Comparison of ENCODE assay signal across 8 mouse cellular contexts in the genomic region with DNA sequence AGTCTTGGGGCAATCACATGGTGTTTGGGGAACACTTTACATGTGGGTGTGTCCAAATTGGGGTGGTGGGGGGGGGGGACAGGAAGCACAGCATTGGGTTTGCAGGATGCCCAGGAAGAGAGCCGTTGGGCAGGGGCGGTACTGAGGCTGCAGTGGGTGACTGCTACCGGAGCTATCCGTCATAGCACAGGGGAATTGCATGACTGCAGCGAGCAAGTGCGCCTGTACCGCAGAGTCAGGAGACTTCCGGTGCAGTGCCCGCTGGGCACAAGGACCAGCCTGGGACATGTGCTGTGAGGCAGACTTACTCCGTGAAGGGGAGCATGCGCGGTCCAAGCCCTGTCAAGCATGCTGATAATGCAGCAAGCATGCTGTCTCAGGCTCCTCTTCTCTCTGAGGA. TPM values are rescaled to one million over a fixed set of nuclear protein-coding genes. Genes with fewer than 3 reads are reported as not detected.
DNase-seq lines count a peak whose midpoint lies in the region; ATAC-seq and TF ChIP-seq lines count a peak whose summit lies in the region.

No protein-coding gene starts in this region.

- peaks cover 87% of the 10 kb centered on the region for H3K36me3 ChIP-seq in heart, embryonic 12.5 days
- peaks cover 8% of the 10 kb centered on the region; the same call in 1 of the 2 replicates for H3K36me3 ChIP-seq in lung, postnatal 0 days (ENCODE audit: insufficient read depth, low read length)
- H3K36me3 ChIP-seq in stomach, postnatal 0 days (ENCODE audit: control insufficient read depth, insufficient read depth, low read length), result 0 out of 2 replicates have a peak, but pooled peaks cover 3% of the 10 kb centered on the region
- H3K36me3 ChIP-seq in midbrain, embryonic 16.5 days (ENCODE audit: control insufficient read depth, insufficient read depth, low read length), result no peaks in the 10 kb centered on the region

- WGBS in heart, embryonic 12.5 days, result 48% methylated on average over 12 of the region's 12 CpGs
- WGBS in lung, postnatal 0 days, result 43% methylated on average over 12 of the region's 12 CpGs
- WGBS in stomach, postnatal 0 days, result 56% methylated on average over 12 of the region's 12 CpGs
- 73% methylated on average over 12 of the region's 12 CpGs for WGBS in midbrain, embryonic 16.5 days

- H3K4me1 ChIP-seq in heart, embryonic 12.5 days (replicated peaks), result peaks cover 4% of the 10 kb centered on the region; the same call in 1 of the 2 replicates
- H3K4me1 ChIP-seq in lung, postnatal 0 days (ENCODE audit: insufficient read depth, low read depth, low read length), result no peaks in the 10 kb centered on the region
- no peaks in the 10 kb centered on the region for H3K4me1 ChIP-seq in stomach, postnatal 0 days (replicated peaks; ENCODE audit: control insufficient read depth, insufficient read depth)
- no peaks in the 10 kb centered on the region for H3K4me1 ChIP-seq in midbrain, embryonic 16.5 days (ENCODE audit: control insufficient read depth, insufficient read depth, low read length)

- intact Hi-C loops in heart, postnatal 25 days (cut with DNase I), result no loop called here

- peak overlapping the region; percentile 36; the same call in 1 of the 2 replicates for H3K4me2 ChIP-seq in heart, embryonic 12.5 days
- H3K4me2 ChIP-seq in lung, postnatal 0 days (replicated peaks; ENCODE audit: low read depth, low read length), result peak overlapping the region; percentile 49
- H3K4me2 ChIP-seq in stomach, postnatal 0 days (replicated peaks; ENCODE audit: low read depth), result peak overlapping the region; percentile 50
- H3K4me2 ChIP-seq in midbrain, embryonic 16.5 days (ENCODE audit: low read length), result no peak overlapping the region

- H3K27me3 ChIP-seq in heart, embryonic 12.5 days (replicated peaks), result no peaks in the 10 kb centered on the region
- no peaks in the 10 kb centered on the region for H3K27me3 ChIP-seq in lung, postnatal 0 days (replicated peaks; ENCODE audit: insufficient read depth, low read length)
- H3K27me3 ChIP-seq in stomach, postnatal 0 days (ENCODE audit: control insufficient read depth, insufficient read depth, low read length), result no peaks in the 10 kb centered on the region
- no peaks in the 10 kb centered on the region for H3K27me3 ChIP-seq in midbrain, embryonic 16.5 days (ENCODE audit: control insufficient read depth, insufficient read depth, low read depth, low read length)

- no peak for DNase-seq in heart, postnatal 25 days (ENCODE audit: low spot score)
- DNase-seq in lung, postnatal 0 days (ENCODE audit: low spot score), result peak; percentile 37
- peak; percentile 42 for DNase-seq in stomach, postnatal 0 days (ENCODE audit: low spot score)
- no peak for DNase-seq in ovary, postnatal 14 days (ENCODE audit: low spot score)
- no peak for DNase-seq in frontal cortex, postnatal 14 days (ENCODE audit: low spot score in 2 of 2)

- 0 out of 2 replicates have a peak, but pooled peaks have one; percentile 22 for ATAC-seq in heart, embryonic 12.5 days (ENCODE audit: insufficient number of reproducible peaks, low FRiP score)
- peak; percentile 50 for ATAC-seq in erythroid progenitor cell, adult 5-6 weeks (replicated peaks; ENCODE audit: low FRiP score, poor library complexity, severe bottlenecking)
- peak; percentile 47 for ATAC-seq in lung, postnatal 0 days
- ATAC-seq in stomach, postnatal 0 days (ENCODE audit: low FRiP score, low TSS enrichment), result peak; percentile 65
- ATAC-seq in midbrain, embryonic 16.5 days, result no peak

- no peak for TF ChIP-seq CTCF in lung, postnatal 0 days (IDR thresholded peaks at IDR 0.05)
- no peak for TF ChIP-seq CTCF in stomach, postnatal 0 days (IDR thresholded peaks at IDR 0.05; ENCODE audit: low read depth)

- H3K27ac ChIP-seq in heart, embryonic 12.5 days (ENCODE audit: poor library complexity, severe bottlenecking), result no peak overlapping the region
- no peak overlapping the region for H3K27ac ChIP-seq in lung, postnatal 0 days (ENCODE audit: low read length)
- no peak overlapping the region for H3K27ac ChIP-seq in stomach, postnatal 0 days (replicated peaks)
- no peak overlapping the region for H3K27ac ChIP-seq in midbrain, embryonic 16.5 days (ENCODE audit: low read length)

- H3K4me3 ChIP-seq in heart, embryonic 12.5 days, result no peak overlapping the region
- H3K4me3 ChIP-seq in lung, postnatal 0 days (ENCODE audit: low read depth, low read length), result 0 out of 2 replicates have a peak overlapping the region, but pooled peaks have one; percentile 19
- no peak overlapping the region for H3K4me3 ChIP-seq in stomach, postnatal 0 days (ENCODE audit: low read depth, low read length)
- no peak overlapping the region for H3K4me3 ChIP-seq in midbrain, embryonic 16.5 days (ENCODE audit: low read depth, low read length)

- TF ChIP-seq EP300 in lung, postnatal 0 days (IDR thresholded peaks at IDR 0.05), result no peak
- no peak for TF ChIP-seq EP300 in stomach, postnatal 0 days (optimal IDR thresholded peaks at IDR 0.05)

- no peaks in the 10 kb centered on the region for H3K9me3 ChIP-seq in heart, embryonic 12.5 days (replicated peaks)
- H3K9me3 ChIP-seq in lung, postnatal 0 days (ENCODE audit: low read length), result no peaks in the 10 kb centered on the region
- H3K9me3 ChIP-seq in stomach, postnatal 0 days (ENCODE audit: control insufficient read depth, low read length), result no peaks in the 10 kb centered on the region
- H3K9me3 ChIP-seq in midbrain, embryonic 16.5 days (replicated peaks; ENCODE audit: control insufficient read depth, low read length, poor library complexity, severe bottlenecking), result no peaks in the 10 kb centered on the region

- no peak overlapping the region for H3K9ac ChIP-seq in heart, embryonic 12.5 days
- H3K9ac ChIP-seq in lung, postnatal 0 days (replicated peaks; ENCODE audit: low read depth), result no peak overlapping the region
- H3K9ac ChIP-seq in stomach, postnatal 0 days (ENCODE audit: low read length), result no peak overlapping the region
- no peak overlapping the region for H3K9ac ChIP-seq in midbrain, embryonic 16.5 days (ENCODE audit: low read depth, low read length)

RNA-seq across cellular contexts. Expression of a gene that starts 42.2 kb away (rescaled TPM):
- polyA plus RNA-seq in heart, embryonic 12.5 days (2016; fragmentation: Nextera tagmentation; extraction: Ambion mirVana), result 0.12 and 0.24 TPM in 2 replicates
- total RNA-seq in heart, postnatal 25 days (2021), result under 1 TPM in 1 of 2 experiments, not detected in 1; 0.10 TPM
- 1.8 and 6.3 TPM in 2 replicates for total RNA-seq in erythroid progenitor cell, adult 5-6 weeks (2015; ENCODE audit: low replicate concordance)
- 0.51 and 1.2 TPM in 2 replicates for total RNA-seq in erythroid progenitor cell, adult 5-6 weeks (2017; ENCODE audit: low replicate concordance)
- 0.08 and 0.11 TPM in 2 replicates for polyA plus RNA-seq in lung, postnatal 0 days (2015; fragmentation: Nextera tagmentation; extraction: Ambion mirVana)
- polyA plus RNA-seq in stomach, postnatal 0 days (2015; fragmentation: Nextera tagmentation; extraction: Ambion mirVana), result 8.7 and 10.6 TPM in 2 replicates
- polyA plus RNA-seq in midbrain, embryonic 16.5 days (2015; fragmentation: Nextera tagmentation; extraction: Ambion mirVana), result not detected in 2 replicates

Comparison
In these comparisons a context has a peak if more than half of its experiments do, and no peak if none do; other contexts are left out.
1. DNase-seq: peak in lung, postnatal 0 days (single experiment) and stomach, postnatal 0 days (single experiment); none in heart, postnatal 25 days (single experiment), ovary, postnatal 14 days (single experiment) and frontal cortex, postnatal 14 days (0 of 2).